Mouse (Mus musculus) intestine, embryonic 14.5 days (tissue): Measurements from ENCODE around the gene Sf3a1. TPM values are rescaled to one million over a fixed set of nuclear protein-coding genes. Genes with fewer than 3 reads are reported as not detected.
"Not testable (repeated sequence)": the region's sequence is repeated elsewhere in the genome, so short reads cannot be mapped to it uniquely, and the experiment has no call there.

ENCODE experiments used
- ATAC-seq: fragments of 200-750 bp; cut with Nextera tagmentation; replicated peaks from 2 replicates; pipeline ENCODE4 v1.8.0; 2017; ENCODE audit warnings: low read depth, moderate number of reproducible peaks, moderate TSS enrichment, moderate library complexity; ENCODE audit not compliant: low FRiP score, low TSS enrichment
- DNase-seq: peaks from one replicate; pipeline ENCODE4 v3.0.0-alpha.2; 2018; ENCODE audit warnings: low spot score
- H3K27ac ChIP-seq: fragments of 300-500 bp; sonication (generic); 2 replicates; pipeline ENCODE4 v1.5.1; 2014; ENCODE audit warnings: low read depth, mild to moderate bottlenecking, control low read depth
- H3K27me3 ChIP-seq: fragments of 300-500 bp; sonication (generic); replicated peaks from 2 replicates; pipeline ENCODE4 v1.6.1; 2014; ENCODE audit warnings: low read length, control low read depth; ENCODE audit not compliant: control insufficient read depth, insufficient read depth
- H3K36me3 ChIP-seq: fragments of 300-500 bp; sonication (generic); 2 replicates; pipeline ENCODE4 v1.6.1; 2014; ENCODE audit warnings: low read length, control low read depth; ENCODE audit not compliant: control insufficient read depth, insufficient read depth
- H3K4me1 ChIP-seq: fragments of 300-500 bp; sonication (generic); replicated peaks from 2 replicates; pipeline ENCODE4 v1.6.1; 2014; ENCODE audit warnings: low read length, control low read depth, mixed read lengths; ENCODE audit not compliant: control insufficient read depth, insufficient read depth
- H3K4me2 ChIP-seq: fragments of 300-500 bp; sonication (generic); 2 replicates; pipeline ENCODE4 v1.6.1; 2014; ENCODE audit warnings: low read length
- H3K4me3 ChIP-seq: fragments of 300-500 bp; sonication (generic); 2 replicates; pipeline ENCODE4 v1.5.1; 2014; ENCODE audit warnings: low read depth, low read length, control low read depth, mixed read lengths
- H3K9ac ChIP-seq: fragments of 300-500 bp; sonication (generic); 2 replicates; pipeline ENCODE4 v1.6.1; 2014; ENCODE audit warnings: mild to moderate bottlenecking, low read length
- H3K9me3 ChIP-seq: fragments of 300-500 bp; sonication (generic); 2 replicates; pipeline ENCODE4 v1.6.1; 2016; ENCODE audit warnings: low read length, control low read depth; ENCODE audit not compliant: control insufficient read depth
- WGBS: fragments of 180-500 bp; shearing (Covaris S2); extraction: QIAGEN DNeasy Blood & Tissue Kit; methylation state at CpG from one replicate; pipeline ENCODE4 v1.1.7; 2014; 5-methylcytosine and 5-hydroxymethylcytosine counted together
- polyA plus RNA-seq: library from polyadenylated mRNA; unstranded; fragments of >200 nt; fragmentation: Nextera tagmentation; extraction: Ambion mirVana; gene quantifications from 2 replicates; pipeline ENCODE4 v1.2.1, GENCODE M21; 2014

Gene Sf3a1
- polyA plus RNA-seq, 1 experiment from 2014 or later, result 59.5 TPM

- H3K4me2 ChIP-seq, H3K4me3 ChIP-seq, H3K27me3 ChIP-seq, DNase-seq, H3K36me3 ChIP-seq, H3K9ac ChIP-seq, H3K27ac ChIP-seq, ATAC-seq, H3K9me3 ChIP-seq, H3K4me1 ChIP-seq: not testable (repeated sequence)
- WGBS, result 88% methylated on average over 4 of the region's 4 CpGs
Observed at GRCm38 (mm10) chr11:4128461-4128860, 31.7 kb upstream of the Sf3a1 start.

DNA sequence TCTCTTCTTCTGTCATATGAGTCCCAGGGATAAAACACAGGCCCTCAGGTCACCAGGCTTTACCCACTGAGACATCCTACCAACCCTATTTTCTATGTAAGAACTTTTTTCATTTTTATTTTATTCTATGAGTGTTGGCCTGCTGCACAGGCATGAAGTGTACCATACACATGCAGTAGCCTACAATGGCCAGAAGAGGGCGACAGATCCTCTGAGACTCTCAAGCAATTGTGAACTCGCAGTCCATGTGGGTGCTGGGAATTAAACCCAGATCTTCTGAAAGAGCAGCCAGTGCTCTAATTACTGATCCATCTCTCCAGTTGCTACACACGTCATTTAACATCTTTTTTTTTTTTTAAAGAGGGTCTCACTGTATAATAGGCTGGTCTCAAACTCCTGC is 26.7 kb upstream of the Sf3a1 start:
- H3K4me2 ChIP-seq, result no peak overlapping the region
- 58% methylated on average over 3 of the region's 3 CpGs for WGBS
- no peak overlapping the region for H3K4me3 ChIP-seq
- no peak overlapping the region for H3K27ac ChIP-seq
- no peak overlapping the region for H3K9ac ChIP-seq
- H3K36me3 ChIP-seq, result peaks cover 11% of the 10 kb centered on the region
- no peaks in the 10 kb centered on the region for H3K9me3 ChIP-seq
- ATAC-seq, result no peak
- H3K27me3 ChIP-seq, result no peaks in the 10 kb centered on the region
- no peak for DNase-seq
- peaks cover 11% of the 10 kb centered on the region for H3K4me1 ChIP-seq

DNA sequence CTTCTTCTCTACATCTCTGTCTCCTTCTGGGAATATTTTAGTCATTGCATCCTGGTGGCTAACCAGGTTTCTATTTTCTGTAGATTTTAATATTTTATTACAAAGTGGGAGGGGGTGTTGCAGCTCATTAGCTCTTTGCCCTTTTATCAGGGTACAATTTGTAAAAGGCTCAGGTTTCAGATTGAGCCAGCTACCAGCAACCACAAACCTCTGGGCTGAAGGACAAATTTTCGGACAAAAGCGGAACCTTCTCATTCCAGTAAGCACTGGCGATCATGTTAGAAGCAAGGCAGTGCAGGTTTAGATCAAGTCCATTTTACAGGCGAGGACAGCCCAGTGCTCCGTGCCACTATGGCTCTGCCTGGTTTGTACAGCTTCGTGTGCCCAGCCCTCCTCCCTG is 25.8 kb upstream of the Sf3a1 start:
- Histone ChIP-seq H3K27ac (no peak overlapping the region), H3K4me3 (no peak overlapping the region; the same call in 1 of the 2 replicates), H3K4me2 (no peak overlapping the region), H3K9me3 (no peaks in the 10 kb centered on the region), H3K4me1 (peaks cover 11% of the 10 kb centered on the region), H3K9ac (no peak overlapping the region), H3K36me3 (peaks cover 20% of the 10 kb centered on the region), H3K27me3 (no peaks in the 10 kb centered on the region)
- ATAC-seq (no peak), DNase-seq (no peak)
- WGBS, result 58% methylated on average over 6 of the region's 6 CpGs

- no peaks in the 10 kb centered on the region for H3K9me3 ChIP-seq
- no peaks in the 10 kb centered on the region for H3K27me3 ChIP-seq
- H3K4me1 ChIP-seq, result peaks cover 11% of the 10 kb centered on the region
- H3K27ac ChIP-seq, result peak within 1 kb of the TSS; percentile 64; the same call in 1 of the 2 replicates
- peak within 1 kb of the TSS; percentile 90 for H3K9ac ChIP-seq
- DNase-seq, result peak; percentile 97
- H3K4me3 ChIP-seq, result peak within 1 kb of the TSS; percentile 93
- H3K4me2 ChIP-seq, result peak within 1 kb of the TSS; percentile 84
- 2% methylated on average over 66 of the region's 66 CpGs for WGBS
- peak; percentile 94 for ATAC-seq
- H3K36me3 ChIP-seq, result peaks cover 27% of the 10 kb centered on the region
Observed at GRCm38 (mm10) chr11:4134986-4135935, 24.9 kb upstream of the Sf3a1 start, which contains the start of gene Rnf215. Gene Rnf215 (plus strand): TSS chr11:4135202.

GRCm38 (mm10) chr11:4138964-4139363 is 21.2 kb upstream of the Sf3a1 start:
- Histone ChIP-seq H3K36me3 (peaks cover 62% of the 10 kb centered on the region), H3K4me2 (no peak overlapping the region), H3K9ac (no peak overlapping the region), H3K4me3 (no peak overlapping the region), H3K4me1 (peaks cover 11% of the 10 kb centered on the region), H3K9me3 (no peaks in the 10 kb centered on the region), H3K27ac (no peak overlapping the region), H3K27me3 (no peaks in the 10 kb centered on the region)
- DNase-seq, result no peak
- no peak for ATAC-seq
- 73% methylated on average over 2 of the region's 2 CpGs for WGBS

GRCm38 (mm10) chr11:4141505-4141904 is 18.6 kb upstream of the Sf3a1 start:
- Histone ChIP-seq H3K9ac (no peak overlapping the region), H3K36me3 (peaks cover 64% of the 10 kb centered on the region)

DNA sequence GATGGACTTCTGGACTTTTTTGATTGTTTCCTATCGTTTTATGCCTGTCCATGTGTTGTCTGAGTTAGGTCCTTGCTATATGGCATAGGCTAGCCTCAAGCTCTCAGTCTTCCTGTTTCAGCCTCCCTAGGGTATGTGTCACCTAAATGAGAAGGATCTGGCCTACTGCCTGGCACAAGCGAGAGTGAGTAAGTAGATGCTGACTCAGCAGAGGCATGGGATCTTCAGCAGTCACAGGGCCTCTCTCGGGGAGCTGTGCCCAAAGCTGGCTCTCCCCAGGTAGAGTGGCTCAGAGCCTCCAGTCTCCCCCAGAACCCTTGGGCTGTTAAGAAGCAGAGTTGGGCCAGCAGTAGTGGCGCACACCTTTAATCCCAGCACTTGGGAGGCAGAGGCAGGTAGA is 17.8 kb upstream of the Sf3a1 start:
- Histone ChIP-seq H3K36me3 (peaks cover 62% of the 10 kb centered on the region), H3K4me1 (no peaks in the 10 kb centered on the region), H3K4me3 (no peak overlapping the region), H3K27ac (no peak overlapping the region), H3K9ac (no peak overlapping the region), H3K27me3 (no peaks in the 10 kb centered on the region), H3K4me2 (no peak overlapping the region), H3K9me3 (no peaks in the 10 kb centered on the region)
- no peak for ATAC-seq
- no peak for DNase-seq
- WGBS, result 87% methylated on average over 4 of the region's 4 CpGs

More at GRCm38 (mm10) chr11:4141505-4141904, 18.6 kb upstream of the Sf3a1 start:
- Histone ChIP-seq H3K9me3 (no peaks in the 10 kb centered on the region), H3K4me2 (no peak overlapping the region), H3K27me3 (no peaks in the 10 kb centered on the region), H3K4me1 (no peaks in the 10 kb centered on the region), H3K27ac (no peak overlapping the region), H3K4me3 (no peak overlapping the region)
- no peak for ATAC-seq
- DNase-seq, result no peak

DNA sequence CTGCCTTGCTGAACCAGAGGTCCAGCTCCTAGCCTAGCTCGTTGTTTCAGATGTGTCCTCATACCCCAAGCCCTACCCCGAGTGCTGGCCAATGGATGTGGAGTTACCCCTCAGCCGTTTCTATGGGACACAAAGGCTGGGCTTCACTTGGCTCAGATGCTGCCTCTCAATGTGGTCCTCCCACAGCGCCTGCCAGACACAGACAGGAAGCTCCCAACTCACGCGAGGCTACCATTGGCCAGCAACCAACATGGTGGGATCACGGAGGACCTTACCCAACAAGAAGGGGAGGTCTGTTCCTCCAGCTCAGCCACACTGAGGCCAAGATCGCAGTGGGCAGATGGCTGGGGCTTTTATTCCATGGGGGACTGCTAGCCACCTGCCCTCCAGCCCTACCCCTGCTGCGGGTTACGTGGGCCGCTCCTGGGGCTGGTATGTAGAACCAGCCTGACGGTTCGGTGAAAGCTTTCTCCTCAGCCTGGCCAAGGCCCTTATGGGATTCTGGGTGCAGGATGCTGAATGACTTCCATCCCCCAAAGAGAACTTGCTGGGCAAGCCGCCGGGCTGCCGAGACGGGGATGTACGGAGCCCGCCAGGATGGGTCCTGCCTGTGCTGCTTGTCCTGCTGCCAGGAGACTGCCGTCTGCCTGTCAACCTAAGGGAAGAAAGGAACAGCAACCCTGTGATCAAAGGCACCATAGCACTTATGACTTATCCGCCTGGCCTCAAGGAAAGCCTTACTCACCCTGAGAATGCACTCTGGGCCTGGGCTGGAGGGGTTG is 16.7 kb upstream of the Sf3a1 start:
- WGBS, result 92% methylated on average over 21 of the region's 21 CpGs
- Histone ChIP-seq H3K36me3 (peaks cover 54% of the 10 kb centered on the region), H3K4me3 (no peak overlapping the region), H3K9me3 (no peaks in the 10 kb centered on the region), H3K4me1 (no peaks in the 10 kb centered on the region), H3K27me3 (no peaks in the 10 kb centered on the region), H3K4me2 (no peak overlapping the region), H3K9ac (no peak overlapping the region), H3K27ac (no peak overlapping the region)
- ATAC-seq, result no peak
- DNase-seq, result no peak
